Mouse (Mus musculus) common myeloid progenitor, adult 5-6 weeks (primary cell): ENCODE results near the gene Rasa2. TPM values are rescaled to one million over a fixed set of nuclear protein-coding genes. Genes with fewer than 3 reads are reported as not detected.
"Not testable (repeated sequence)": the region's sequence is repeated elsewhere in the genome, so short reads cannot be mapped to it uniquely, and the experiment has no call there.

Source experiments
- ATAC-seq: replicated peaks from 2 replicates; pipeline ENCODE4 v1.8.0; 2016; ENCODE audit warnings: low read depth, mild to moderate bottlenecking, moderate TSS enrichment, inconsistent platforms; ENCODE audit not compliant: poor library complexity, severe bottlenecking
- total RNA-seq: library from RNA; stranded (forward); fragments of 200-1000, 187-1606 nt; gene quantifications from 2 replicates; pipeline ENCODE4 v1.2.3, GENCODE M21; 2017

The Rasa2 gene
- total RNA-seq, 1 experiment from 2014 or later = 11.3 TPM

DNA sequence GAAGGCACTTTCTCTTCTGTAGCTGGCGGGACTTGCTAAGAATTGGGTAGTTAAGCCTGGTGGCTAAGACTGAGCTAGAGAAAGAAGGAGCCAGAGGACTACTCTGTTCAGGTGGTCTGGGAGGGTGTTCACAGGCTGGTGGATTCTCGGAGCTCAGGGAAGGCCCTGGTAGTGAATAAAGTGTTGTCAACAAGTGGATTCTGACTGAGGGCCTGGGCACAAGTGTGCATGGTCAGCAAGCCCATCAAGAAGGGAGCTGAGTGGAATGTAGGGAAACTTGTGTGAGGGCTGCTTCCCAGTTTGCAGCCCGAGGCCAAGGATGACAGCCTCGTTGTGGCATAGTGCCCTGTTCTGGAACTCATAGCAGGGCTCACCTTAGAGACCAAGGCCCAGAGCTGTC is 97.2 kb downstream of the Rasa2 start:
- no peak for ATAC-seq

DNA sequence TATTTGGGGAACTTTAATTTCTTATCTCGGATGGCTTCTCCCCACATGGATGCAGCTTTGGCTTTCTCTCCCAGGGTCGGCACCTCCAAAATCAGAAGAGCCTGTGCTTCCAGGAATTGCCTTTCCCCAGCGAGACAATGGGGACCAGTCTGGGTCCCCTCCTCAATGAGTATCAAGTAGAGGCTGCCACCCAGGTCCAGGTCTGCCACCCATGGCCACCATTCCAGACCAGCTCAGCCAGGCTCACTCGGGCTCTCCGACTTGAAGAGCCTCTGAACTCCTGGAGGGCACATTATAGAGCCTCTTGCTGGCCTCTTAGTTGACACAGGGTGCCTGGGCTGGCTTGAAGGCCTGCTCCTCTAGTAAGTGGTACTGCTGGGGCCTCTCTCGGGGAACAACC is 97.9 kb downstream of the Rasa2 start:
- no peak for ATAC-seq

DNA sequence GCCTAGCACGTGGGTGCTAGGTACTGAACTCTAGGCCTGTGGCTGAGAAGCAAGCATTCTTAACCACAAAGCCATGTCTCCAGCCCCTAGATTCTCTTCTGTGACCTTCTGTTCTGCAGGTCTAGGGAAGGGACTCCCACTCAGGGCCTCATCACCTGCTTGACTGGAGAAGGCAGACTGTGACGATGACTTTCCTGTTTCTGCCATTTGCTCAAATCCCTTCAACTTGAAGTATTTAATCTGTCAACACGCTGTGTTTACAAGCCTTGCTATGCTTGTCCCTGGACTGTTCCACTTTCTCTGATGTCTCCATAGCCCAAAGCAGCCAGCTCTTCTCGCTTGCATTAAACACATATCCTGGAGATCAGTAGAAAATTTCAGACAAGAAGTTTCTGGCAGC is 98.9 kb downstream of the Rasa2 start:
- ATAC-seq = no peak

DNA sequence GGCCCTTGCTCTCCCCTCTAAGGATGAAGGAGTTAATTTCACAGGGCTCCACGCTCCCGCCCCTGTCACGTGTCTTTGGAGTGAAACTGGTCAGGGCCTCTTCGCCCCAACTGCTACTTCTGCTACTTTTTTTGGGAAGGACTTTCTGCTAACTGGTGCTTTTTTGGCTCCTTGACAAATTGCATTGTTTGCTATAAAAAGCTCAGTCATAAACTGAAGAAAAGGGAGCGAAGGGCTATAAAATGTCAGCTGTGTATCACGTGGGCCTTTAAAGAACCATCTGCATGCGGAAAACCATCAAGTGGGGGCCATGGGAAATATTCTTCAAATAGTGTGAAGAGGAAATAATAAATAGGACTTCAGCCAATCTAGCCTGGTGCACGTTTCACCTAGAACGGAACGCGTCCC is 100.7 kb downstream of the Rasa2 start:
- peak; percentile 22; the same call in 1 of the 2 replicates for ATAC-seq

DNA sequence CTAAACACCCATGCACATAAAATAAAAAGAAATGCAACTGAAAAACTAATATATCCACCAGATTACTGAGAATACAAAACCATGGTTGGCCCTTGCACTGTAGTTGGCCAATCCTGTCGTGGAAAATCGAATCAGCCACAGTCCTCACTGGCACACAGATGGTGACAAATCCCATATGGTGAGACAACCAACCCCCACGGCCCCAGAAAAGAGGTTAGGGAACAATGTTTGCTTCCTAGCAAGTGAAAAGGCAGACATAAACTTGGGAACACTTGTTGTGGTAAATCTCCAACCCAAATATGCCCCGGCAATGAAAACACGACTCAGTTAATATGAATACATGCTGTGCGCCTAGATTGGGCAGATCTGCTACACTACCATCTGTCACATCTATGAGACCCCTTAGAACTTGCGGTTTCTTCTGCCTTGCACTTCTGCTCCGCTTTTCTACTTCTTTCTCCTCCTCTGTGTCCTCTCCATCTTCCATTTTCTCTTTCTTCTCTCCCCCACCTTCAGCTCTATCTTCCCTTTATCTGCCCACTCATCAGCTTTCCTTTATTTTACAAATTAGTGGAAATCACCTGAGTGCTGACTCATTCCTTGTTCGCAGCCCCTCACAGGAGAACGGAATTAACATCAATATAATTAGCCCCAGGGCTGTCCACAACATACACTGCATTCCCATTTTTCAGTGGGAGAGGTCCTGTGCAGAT is 101.3 kb downstream of the Rasa2 start:
- no peak for ATAC-seq

DNA sequence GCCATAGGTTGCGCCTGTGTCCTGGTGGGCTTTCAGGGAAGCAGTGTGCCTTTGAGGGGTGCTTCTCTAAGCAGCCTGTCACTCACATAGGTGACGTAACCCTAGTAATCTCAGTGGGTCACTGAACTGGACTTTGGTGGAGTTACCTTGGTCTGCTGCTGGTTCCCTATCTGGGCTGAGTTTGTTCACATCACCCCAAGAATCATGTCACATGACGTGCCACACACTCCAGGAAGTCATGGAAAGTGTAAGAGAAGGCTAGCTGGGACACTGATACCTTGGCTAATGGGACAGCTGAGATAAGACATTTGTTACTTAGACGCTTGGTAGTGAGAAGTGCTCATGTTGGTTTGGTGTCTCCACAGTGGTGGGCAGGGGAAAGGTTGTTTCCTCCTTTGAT is 105.4 kb downstream of the Rasa2 start:
- 0 out of 2 replicates have a peak, but pooled peaks have one; percentile 36 for ATAC-seq

DNA sequence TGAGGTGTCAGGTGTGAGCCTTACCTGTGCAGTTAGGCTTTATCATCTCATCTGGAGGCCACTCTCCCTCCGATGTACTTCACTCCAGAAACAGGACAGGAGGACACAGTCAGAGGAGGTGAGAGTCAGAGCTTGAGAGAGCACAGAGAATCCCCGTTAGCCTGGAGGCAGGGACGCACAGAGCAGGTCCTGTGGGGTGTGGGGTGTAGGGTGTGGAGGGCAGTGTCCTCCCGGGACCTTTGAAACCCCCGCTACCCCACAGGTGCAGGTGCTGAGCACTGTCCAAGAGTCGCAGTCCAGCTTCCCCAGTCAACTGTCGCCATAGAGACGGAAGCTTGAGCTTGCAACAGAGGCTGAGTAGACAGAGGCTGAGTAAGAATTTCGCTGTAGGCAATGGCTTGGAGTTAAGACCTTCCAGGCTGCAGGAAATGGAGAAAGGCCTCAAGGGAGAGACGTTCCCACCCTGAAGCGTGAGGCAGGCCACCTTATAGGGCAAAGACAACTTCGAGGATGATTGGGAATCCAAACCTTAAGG is 106.4 kb downstream of the Rasa2 start, which contains the start of gene Gm28729:
Gm28729 (minus strand) TSS at position 293 of the 535 bp plus-strand sequence.
- ATAC-seq = no peak

DNA sequence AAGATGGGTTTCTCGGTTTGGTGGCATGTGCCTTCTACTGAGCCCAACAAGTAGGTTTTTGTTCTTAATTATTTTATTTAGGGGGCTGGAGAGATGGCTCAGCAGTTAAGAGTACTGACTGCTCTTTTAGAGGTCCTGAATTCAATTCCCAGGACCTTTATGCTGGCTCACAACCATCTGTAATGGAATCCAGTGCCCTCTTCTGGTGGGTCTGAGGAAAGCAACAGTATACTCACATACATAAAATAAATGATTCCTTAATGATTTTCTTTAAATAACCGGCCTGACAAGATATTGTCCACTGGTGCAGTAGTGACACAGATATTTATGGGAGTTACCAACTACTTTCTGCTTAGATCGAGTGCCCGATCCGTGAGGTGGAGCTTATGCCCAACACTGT is 108.3 kb downstream of the Rasa2 start:
- ATAC-seq = no peak

DNA sequence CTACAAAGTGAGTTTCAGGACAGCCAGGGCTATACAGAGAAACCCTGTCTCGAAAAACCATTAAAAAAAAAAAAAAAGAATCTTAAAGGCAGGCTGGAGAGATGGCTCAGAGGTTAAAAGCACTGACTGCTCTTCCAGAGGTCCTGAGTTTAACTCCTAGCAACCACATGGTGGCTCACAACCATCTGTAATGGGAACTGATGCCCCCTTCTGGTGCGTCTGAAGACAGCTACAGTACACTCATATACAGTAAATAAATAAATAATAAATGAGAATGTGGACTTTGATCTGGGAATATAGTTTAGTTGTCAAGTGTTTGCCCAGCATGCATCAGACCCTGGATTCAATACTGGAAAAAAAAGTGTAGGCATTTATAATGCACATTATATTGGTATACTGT is 109.8 kb downstream of the Rasa2 start:
- not testable (repeated sequence) for ATAC-seq

DNA sequence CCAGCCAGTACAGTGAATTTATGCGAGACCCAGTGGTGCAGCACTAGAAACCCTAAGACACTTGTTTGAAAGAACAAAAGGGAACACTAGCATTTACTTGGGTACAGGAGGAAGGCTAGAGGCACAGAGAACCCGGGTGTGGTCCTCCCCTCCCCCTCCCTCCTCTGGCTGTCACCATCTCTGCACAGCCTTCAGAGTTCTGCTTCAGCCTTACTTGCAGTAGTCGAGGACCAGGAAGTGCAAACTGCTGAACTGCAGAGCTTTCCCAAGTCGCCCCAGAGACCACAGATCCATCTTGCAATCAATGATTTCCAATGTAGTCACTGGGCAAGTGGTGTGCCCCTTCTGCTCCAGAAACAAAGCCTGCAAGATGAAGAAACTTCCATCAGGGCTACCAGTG is 114.0 kb downstream of the Rasa2 start:
- ATAC-seq = peak; percentile 52

DNA sequence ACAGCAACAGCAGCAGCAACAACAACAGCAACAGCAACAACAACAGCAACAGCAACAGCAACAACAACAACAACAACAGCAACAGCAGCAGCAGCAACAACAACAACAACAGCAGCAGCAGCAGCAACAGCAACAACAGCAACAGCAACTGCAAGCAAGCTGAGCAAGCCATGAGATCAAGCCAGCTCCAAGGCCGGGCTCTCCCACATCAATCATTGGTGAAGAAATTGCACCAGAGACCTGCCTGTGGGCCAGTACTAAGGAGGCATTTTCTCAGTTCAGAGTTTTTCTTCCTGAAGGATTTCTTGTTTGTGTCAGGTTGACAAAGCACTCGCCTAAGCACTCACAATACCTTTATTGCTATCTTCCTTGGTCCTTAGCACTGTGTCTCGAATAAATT is 114.6 kb downstream of the Rasa2 start:
- ATAC-seq = no peak

DNA sequence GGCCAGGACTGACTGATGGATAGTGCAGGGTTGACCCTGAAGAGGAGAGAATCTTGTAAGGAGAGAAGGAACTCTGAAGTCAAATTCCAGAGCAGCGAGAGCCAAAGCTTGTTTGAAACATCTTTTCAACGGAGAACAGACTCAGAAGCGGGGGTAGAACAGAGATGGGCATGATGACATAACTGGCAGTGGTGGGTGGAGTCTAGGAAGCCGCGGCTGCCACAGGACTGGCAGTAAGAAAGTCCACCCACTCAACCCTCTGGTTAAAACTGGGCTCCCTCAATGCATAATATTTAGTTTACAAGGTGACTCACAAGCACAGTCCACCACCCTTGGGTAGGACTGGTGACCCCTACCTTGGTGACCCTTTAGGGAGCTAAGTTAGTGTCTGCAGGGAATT is 115.7 kb downstream of the Rasa2 start:
- peak; percentile 86 for ATAC-seq

DNA sequence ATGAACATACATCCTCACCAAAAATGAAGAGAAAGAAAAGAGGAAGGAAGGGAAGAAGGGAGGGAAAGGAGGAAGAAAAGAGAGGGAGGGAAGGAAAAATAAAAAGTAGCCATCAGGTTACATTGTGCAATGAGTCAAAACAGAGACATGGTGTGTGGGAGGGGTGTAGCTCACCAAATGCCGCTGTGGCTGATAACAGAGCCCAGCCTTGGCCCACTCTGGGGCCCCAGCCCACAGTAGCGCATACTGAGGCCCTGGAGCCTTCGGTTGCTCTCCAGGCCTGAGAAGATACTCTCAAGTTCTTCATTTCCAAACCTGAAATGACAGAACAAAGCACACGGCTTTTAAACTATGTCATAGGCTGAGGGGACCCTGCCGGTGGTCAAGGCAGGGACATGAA is 117.1 kb downstream of the Rasa2 start:
- ATAC-seq = 0 out of 2 replicates have a peak, but pooled peaks have one; percentile 52

DNA sequence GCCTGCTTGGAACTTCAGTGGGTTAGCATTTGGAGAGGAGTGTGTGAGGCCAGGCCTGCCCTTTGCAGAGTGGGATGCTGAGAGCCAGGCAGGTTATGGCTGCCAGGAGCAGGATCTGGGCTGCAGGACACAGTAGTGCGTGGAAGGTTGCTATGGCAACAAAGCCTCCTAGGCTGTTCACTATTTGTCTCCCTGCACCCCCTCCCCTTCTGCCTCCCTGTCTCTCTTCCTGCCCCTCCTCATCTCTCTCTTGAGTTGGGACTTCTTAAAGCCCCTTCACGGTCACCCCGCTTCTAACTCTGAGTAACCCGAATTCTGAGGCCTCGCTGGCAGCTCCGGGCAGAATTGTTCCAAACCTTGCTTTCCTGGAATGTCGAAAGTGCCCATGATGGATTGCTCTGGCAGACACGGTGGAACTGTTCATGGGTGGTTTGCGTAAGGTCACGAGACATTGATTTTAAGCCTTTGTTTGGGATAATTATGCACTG is 125.4 kb downstream of the Rasa2 start:
- ATAC-seq = no peak

DNA sequence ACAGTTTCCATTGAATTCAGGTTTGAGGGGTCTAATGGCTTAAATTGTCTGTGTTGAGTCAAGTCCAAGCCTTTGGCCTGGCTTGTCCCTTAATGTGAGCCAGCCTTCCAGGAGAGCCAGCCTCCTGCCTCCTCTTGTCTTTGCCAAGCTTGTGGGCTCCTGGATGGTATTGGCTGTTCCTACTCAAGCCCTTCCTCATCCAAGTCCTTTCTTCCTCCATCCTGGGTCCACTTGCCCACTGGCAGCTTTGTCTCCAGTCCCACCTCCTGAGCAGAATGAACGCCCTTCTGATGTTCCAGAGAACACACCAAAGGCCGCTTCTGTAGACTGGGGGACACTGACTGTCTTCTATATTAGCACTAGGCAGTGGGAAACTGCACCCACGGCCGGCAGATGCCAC is 126.3 kb downstream of the Rasa2 start:
- no peak for ATAC-seq

DNA sequence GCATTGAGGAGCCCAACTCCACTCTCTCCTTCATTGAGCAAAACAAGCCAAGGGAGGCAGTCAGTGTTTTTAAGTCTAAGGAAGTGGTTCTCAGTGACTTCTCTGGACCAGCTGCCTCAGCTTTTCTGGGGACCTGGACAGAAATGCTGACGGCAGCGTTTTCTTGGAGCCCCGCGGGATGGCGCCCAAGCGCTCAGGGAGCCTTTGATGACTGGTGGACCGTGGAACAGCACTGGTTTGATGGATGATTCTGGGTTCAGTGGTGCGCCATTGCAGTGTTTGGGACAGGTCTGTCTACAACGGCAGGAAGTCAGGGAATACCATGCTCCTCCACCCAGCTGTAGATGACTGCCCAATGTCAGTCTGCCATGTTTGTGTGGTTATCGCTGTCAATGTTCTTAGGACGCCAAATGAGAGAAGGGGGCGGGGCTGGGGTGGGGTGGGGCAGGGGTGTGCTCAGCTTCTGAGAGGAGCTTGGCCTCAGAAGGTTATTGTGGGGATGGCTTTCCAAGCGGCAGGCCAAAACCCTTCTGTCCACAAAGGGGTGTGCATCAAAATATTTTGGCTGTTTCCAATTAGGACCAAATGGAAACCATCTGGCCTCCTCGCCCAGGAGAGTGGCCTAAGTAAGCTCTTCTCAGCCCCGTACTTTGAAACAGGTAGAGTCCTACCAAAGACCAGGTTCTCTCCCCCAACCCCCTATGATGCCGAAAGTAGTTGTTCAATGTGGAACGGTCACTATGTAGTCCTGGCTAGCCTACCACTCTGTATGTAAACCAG is 127.1 kb downstream of the Rasa2 start:
- no peak for ATAC-seq

DNA sequence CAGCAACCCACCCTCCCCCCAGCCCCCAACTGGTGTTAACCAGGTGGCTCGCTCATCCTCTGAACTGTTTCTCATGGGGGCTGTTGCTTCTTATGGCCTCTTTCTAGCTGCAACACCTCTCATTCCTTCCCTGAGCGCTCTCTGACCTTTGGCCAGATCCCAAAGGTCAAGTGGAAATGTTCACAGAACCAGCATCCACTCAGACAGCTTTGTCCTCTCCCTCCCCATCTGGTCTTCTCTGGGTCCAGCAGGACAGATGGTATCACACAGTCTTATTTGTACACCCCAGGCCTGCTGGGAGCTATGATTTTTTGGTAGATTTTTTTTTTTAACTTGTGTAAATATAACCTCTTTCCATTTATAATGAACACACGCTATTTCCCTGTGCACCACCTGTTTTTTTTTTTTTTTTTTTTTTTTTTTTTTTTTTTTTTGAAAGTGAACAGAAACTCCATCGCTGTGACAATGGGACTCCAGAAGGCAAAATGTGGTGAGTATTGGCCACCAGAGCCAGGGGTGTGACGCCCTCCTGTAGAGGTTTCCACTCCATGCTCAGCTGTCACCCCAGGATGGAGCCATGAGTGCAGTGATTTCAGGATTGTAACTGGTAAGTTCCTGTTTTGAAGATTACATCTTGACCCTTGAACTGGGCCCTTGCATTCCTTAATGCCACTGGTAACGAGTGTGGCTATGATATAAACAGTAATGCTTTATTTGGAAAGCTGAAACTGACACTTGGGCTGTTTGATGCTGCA is 128.4 kb downstream of the Rasa2 start:
- no peak for ATAC-seq

DNA sequence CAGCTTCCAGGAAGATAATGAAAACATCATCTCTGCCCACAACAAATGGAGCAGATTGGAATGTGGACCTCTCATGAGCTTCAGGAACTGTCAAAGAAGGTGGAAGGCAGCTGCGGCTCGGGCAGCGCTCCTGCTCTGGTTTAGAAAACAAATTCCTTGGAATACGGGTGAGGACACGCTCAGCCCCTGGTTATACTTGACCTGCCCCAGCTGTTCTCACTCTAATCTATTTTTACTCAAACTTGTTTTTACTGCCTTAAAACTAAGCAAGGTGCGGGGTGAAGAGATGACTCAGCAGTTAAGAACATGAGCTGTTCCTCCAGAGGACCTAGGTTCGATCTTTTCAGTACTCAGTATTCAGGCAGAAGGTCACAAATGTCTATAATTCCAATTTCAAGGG is 130.2 kb downstream of the Rasa2 start:
- ATAC-seq = no peak

DNA sequence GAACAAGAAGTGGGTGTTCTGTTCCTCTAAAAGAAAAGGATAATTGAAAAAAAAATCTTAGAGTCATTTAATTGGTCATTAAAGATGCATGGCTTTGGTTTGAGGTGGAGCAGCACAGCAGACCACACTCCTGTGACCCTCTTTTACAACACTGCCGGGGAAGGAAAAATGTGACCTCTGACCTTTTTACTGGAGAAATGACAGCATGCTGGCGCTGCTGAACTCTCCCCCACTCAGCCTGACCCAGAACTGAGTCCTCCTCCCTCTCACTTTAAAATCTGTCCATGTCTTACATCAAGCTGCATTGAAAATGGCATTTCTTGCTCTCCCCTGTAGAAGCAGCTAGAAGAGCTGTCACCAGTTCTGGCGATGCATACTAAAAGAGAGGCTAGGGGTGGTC is 138.2 kb downstream of the Rasa2 start:
- no peak for ATAC-seq

DNA sequence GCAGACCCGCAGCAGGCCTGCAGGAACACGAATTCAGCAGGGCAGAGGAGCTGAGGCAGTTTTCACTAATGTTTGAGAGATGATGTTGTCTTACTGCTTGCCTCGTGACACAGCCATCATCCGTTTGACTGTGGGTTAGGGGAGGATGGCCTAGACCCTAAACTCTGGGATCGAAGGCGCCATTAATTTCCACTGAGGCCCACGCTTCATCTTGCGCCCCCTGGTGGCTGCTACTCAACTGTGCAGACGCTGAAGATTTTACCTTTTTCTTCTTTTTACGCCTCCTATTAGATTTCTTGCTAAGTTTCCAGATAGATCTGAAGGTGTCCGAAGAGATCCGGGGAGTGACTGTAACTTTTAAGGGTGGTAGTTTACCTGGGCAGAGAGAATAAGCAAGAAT is 139.6 kb downstream of the Rasa2 start:
- ATAC-seq = peak; percentile 87
